Mouse (Mus musculus) urinary bladder, postnatal 4 days (tissue): ENCODE measurements around the gene Magea6.
"Not testable (repeated sequence)": the region's sequence is repeated elsewhere in the genome, so short reads cannot be mapped to it uniquely, and the experiment has no call there.

Source experiments
- DNase-seq, 2 experiments: peaks; one replicate each; pipeline ENCODE4 v3.0.0; 2021 to 2022; ENCODE audit warnings: low spot score in 2 of 2

Gene Magea6

DNA sequence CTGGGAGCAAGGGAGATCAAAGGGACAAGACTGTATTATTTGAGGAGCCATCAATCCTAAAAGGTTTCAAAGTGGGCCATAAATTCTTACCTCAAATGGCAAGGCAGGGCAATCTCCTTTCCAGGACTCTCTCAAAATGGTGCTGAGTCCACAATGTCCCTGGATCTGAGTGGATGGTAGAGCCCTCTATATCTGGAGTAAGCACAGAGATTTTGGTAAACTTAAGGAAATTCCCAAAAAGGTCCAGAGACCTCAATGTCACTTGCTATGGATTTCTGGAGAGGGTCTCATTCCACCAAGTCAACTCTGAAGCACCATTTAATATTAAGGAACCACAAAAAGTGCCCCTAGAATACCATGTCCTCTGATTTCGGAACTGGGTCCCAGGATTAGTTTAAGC, at the start of gene Magea6:
Magea6 (minus strand) TSS at position 101 of the 400 bp plus-strand sequence.
- DNase-seq = not testable (repeated sequence)

DNA sequence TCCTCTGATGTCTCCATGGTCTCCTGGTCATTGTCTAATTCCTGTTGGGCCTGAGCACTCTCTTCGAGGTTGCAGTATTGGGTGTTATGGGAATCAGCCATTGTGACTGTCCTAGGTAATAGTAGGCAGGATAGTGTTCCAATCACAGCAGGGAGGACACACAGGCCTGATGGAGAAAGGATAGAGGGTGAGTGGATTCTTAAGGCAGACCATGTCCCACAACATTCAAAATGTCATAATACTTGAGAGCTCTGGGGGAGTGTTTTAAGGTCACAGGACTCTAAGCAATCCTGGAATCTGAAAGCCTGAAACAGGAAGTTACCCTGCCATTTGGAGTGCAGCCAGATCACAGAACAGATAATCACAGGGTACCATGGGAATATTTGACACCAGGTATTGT, 13.6 kb upstream of the Magea6 start, which contains the start of gene Magea3:
Magea3 (minus strand) TSS at position 101 of the 400 bp plus-strand sequence.
- DNase-seq = not testable (repeated sequence)

GRCm38 (mm10) chrX:154890167-154890566, 45.6 kb downstream of the Magea6 start, which contains the start of gene Cldn34b1:
Gene Cldn34b1 (minus strand): TSS chrX:154890267.
- DNase-seq = not testable (repeated sequence)
